Mouse (Mus musculus): Measurements from ENCODE around the gene Kcna2. TPM values are rescaled to one million over a fixed set of nuclear protein-coding genes. Genes with fewer than 3 reads are reported as not detected.

Kcna2 gene
- 10 to 100 TPM; 91.3 to 91.6 TPM for total RNA-seq (2021)

DNA sequence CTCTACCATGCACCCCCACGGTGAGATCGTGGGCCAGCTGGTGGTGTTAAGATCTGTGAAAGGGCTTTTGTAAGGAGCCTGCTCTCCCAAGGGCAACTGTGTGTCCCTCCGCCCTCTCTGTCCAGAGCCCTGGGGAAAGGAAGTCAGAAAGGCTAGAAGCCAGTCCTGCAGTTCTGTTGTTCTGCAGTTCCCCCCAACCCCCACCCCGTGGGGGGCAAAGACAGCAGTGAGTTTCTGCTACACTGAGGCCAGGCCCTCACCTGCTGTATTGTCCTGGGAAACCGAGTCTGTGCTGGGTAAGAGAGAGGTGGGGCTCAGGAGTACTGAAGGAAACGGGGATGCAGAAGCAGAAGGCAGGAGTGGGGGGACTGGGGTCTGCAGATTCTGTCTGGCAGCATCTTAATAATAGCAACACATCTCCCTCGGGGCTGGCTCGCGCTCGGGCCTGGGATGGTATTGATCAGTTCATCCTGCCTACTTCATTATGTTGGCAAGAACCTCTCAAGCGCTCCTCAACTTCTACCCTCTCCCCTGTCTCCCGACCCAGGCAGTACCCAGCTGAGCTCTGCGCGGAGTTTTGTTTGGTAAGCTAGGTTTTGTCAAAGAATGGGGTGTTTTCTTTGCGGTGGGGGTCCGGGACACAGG lies at the start of gene Kcna2:
Kcna2 (plus strand) TSS at position 336 of the 645 bp plus-strand sequence.
- peak in 1 of 2 experiments; percentile 17 for DNase-seq

DNA sequence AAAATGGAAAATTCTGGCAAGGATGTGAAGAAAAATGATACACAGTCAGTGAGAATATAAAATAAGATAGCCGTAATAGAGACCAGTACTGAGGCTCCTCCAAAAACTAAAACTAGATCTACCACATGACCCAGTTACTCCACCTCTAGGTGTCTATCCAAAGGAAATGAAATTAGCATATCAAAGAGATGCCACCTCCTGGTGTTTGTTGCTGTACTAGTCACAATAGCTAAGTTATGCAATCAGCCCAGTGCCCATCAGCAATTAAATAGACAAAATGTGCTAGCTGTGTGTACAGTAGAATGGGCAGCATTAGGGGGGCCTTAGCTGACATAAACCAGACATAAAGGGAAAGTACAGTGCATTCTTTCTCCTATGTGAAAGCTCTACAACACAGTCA lies 39.5 kb upstream of the Kcna2 start:
- DNase-seq: no peak

DNA sequence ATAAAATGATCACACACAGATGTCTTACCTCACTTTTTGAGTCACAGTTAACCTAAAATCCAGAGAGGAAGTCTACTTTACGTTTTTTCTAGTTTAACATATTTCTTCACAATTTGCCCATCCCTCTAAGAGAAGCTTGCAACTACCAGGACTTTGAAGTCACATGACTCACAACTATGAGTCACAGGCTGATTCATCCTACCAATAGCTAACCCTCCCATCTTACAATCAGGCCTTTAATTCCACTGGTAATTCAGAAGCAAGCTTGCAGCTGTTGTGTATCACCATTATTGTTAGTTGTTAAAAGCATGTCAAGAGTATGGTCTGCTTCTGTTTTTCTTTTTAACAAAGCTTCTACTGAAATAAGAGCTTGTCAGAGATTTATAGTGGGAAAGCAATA lies 38.2 kb upstream of the Kcna2 start:
- no peak for DNase-seq

DNA sequence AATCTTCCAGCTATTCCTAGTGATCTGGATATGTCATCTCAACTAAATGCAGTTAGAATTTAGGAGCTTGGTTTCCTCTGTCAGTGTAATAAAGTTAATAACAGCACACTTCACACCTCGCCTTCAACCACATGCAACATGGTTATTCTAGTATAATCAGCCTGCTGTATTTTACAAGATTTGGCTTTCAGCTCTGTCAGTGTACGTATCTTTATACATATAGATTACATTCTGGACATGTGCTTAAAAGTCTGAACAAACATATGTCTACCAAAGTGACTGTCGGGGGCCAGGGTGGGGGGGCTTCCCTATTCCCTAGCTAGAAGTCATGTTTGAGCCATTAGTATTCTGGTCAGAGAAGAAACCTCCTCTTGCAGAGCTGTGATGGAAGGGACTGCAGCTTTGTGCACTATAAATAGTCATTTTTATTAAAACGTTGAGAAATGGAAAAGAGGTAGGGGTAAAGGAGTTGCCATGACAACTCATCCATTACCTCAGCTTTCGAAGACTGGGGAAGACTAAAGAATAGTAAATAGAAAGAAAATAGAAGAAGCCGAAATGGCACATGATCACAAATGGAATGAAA lies 35.3 kb upstream of the Kcna2 start:
- no peak for DNase-seq

DNA sequence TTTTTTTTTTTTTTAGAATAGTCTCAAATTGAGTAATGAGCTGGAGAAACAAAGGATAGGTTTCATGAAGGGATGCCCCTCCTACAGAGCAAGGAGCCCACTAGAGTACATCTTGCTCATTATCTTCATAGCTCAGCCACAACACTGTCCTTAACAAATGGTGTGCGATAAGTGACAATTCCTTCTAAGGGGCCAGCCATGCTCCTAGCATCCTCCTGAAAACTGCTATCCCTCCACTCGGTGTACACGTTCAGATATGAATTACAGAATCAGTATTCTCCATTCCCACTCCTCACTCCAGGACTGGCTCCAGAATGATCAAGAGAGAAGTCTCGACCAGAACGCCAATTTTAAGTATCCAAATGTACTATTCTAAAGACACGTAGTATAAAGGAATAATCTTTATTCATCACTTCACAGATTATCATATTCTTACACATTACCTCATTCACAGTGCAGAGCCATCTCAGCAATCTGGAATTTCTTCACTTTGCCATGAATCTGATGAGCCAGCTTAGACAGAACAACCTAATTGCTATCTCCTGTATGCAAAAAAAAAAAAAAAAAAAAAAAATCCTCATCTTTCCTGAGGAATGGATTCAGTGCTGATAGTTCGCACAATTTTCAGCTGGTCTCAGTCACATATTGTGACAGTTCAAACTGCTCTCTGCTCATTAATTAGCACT lies 34.6 kb upstream of the Kcna2 start:
- DNase-seq: no peak

DNA sequence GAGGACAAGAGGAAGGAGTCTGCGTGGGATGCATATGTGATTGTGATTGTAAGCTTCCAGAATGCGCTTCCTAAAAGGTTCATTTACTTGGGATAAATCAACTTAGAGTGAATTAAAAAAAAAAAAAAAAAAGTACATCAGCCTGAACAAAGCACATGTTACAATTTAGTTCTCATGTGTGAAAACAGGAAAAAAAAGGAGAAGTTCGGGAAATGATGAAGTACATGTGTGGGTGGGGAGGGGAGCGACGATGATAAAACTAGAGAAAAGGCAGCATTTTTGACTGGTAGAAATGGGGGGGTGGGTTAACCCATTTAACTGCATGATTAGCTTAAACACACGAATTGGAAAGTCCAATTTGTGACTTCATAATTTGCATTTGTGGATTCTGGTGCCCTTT lies 33.7 kb upstream of the Kcna2 start:
- DNase-seq: no peak

DNA sequence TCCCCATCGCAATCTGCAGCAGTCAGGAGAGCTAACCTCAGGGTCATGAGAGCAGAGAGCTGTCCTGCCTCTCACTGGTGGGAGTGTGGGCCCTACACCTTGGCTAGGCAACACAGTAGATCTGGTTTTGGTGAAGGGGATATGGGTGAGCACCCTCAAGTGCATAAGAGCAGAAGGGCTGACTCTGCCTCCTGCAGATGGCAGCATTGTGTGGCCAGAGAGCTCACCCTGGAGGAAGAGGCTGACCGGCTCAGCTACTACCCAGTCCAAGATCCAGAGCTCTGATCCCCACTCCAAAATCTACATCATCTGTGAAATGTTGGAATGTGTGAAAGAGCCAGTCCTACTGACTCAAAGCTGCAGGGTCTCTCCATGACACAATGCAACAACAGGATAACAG lies 27.1 kb upstream of the Kcna2 start:
- DNase-seq: no peak

DNA sequence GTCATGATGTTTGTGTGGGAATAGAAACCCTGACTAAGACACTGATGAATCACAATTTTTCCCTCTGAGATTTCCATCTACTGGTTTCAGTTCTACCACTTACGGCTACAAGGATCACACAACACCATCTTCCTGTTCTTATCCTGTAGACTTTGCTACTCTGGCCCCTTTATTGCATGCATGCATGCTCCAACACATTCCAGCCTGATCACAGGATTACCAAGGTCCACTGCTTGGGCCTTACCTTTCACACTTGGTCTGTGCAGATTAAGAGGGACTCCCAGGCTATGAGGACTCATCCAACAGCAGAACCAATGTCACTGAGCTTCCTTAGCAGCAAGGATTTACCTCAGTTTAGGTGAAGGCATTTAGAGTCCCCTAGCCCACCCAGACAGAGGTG lies 25.2 kb upstream of the Kcna2 start:
- no peak for DNase-seq

DNA sequence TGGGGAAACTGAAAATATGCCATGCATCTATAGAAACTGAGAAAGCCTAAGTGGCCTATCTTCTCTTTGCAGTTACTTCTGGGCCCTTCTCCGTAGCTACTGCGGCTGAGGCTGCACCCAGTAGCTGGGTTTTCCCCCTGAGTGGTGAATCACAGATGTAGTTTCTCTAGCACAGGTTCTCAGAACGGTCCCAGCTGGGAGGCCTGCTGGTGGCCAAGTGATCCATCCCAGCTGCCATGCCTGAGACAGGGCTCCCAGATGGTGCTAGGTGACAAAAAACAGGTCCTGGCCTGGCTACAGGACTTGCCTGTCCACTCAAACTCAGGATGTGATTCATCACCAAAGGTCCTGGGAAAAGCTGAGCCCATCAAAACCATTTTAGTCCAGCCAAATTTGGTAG lies 24.3 kb upstream of the Kcna2 start:
- no peak for DNase-seq

DNA sequence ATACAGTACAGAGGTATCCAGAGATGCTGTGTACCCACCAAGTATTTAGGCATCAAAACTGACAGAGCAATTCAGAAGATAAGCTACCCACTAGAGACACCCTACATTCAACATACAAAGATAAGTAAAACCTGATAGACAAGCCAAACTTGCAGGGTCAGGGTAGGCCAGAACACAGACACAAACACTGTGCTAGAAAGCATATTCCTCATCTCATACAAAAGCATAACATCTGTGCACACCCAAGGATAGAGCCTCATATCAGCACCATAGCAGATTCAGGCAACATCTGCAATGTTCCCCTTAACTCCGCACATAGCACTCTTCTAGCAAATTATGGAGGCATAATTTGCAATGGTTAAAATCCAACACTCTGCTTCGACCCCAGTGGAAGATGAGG lies 23.8 kb upstream of the Kcna2 start:
- DNase-seq: no peak

DNA sequence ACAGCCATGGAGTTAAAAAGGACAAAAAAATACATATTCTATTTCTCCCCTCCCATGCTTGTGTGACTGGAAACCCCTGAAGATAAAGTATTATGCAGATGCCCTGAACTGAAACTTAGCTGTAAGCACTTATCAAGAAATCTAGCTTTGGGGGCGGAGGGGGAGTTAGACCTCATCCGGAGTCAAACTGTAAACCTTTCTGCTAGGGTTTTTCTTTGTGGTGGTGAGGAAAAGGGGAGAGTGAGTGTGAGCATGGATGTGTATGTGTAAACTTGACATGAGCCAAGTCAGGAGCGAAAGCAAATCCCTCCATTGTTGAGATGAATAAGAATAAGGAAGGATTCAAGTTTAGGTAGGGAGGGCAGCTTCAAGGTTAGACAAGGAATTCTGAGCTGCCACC lies 20.1 kb upstream of the Kcna2 start:
- DNase-seq: no peak

DNA sequence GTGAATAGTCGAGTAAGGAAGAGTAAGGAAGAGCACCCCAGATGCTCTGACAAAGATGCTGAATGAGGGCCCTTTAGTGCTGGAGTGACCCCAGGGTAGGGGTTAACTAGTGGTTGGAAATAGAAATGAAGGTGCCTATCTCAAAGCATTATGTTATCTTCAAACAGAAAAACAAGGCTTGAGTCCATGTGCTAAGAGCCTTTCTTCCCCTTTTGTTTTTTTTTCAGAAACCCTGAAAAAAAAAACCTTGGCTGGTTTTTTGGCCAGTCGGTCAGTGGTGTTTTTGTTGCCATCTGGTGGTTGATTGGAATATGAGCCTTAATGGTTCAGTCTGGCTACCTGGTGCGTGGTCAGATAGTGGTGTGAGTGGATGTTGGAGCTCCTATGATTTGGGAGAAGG lies 19.7 kb upstream of the Kcna2 start:
- no peak for DNase-seq

DNA sequence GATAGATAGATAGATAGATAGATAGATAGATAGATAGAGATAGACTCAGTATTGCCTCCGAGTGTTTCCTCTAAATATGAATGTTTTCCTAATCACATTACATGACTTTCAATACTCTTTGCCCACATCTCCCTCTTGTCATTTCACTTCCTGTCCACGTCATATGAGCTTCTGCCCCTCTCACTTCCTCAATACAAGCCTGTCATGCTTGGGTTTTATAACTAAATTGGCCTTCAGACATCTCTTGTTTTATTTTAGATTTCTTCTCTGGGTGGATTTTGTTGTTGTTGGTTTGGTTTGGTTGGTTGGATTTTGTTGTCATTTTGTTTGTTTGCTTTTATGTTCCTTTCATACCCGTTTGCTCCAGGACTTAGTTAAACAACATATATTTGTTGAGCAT lies 16.4 kb upstream of the Kcna2 start:
- no peak for DNase-seq

DNA sequence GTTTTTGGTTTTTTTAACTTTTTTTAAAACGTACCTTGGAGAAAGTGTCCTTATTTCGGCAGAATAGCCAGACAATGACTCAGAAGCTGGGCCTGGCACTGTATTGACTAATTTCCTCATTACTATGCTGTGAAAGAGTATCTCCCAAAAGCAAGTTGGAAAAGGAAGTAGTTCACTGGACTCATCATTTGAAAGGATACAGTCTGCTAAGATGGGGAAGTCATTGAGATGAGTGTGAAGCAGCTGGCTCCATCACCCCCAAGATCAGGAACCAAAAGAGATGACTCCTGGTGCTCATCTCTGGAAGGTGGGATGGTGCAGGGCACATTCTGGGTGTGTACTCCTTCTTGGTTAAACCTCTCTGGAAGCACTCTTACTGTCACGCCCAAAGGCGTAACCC lies 13.5 kb upstream of the Kcna2 start:
- no peak for DNase-seq

DNA sequence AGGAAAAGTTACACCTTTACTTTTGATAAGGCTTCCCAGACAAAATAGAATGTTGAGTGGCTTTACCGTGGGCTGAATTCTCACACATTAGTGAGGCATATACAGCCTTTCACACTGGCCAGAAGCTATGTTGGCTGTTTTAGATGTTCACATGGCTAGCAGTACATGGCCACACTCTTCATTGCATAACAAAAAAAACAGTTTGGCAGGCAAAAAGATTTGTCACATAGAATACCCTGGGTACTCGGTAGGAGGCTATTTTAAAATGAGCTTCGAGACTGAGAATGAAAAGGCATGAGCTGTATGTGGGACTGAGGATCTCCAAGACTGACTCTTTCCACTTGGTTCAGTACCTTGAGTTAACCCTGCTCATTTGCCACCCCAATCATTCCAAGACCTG lies 12.1 kb upstream of the Kcna2 start:
- DNase-seq: no peak

DNA sequence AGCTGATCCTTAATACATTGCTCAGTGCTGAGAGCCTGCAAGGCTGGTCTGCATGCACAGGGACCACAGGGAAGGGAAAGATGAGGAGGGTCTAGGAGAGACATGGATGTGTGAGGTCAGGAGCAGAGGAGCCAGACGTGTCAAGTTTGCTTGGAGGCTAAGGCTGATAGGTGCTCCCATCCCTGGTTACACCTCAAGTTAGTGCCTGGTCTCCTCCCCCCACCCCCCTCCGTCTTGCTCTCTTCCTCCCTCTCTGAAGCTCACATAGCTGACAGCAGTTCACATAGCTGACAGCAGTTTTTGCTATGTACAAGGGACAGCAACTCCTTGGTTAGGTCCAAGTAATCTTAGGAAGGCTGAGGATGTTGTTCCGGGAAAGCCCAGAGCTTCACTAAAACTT lies 11.5 kb upstream of the Kcna2 start:
- DNase-seq: no peak

DNA sequence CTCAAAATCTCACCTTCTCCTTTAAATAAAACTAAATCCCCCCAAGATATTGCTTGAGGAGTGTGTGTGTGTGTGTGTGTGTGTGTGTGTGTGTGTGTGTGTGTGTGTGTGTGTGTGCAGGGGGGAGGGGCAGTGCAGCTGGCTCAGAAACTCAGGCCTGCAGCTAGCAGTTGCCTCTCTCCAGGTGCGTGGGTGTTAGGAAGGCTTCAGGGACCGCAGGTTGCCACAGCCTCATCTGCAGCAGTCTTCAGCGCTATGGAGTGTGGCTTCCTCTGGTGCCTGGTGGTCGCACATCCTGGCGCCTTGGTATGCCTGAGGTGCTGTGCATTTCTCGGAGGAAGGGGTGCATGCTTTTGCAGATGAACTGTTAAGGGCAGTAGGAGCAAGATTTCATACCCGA lies 10.9 kb upstream of the Kcna2 start:
- no peak for DNase-seq

DNA sequence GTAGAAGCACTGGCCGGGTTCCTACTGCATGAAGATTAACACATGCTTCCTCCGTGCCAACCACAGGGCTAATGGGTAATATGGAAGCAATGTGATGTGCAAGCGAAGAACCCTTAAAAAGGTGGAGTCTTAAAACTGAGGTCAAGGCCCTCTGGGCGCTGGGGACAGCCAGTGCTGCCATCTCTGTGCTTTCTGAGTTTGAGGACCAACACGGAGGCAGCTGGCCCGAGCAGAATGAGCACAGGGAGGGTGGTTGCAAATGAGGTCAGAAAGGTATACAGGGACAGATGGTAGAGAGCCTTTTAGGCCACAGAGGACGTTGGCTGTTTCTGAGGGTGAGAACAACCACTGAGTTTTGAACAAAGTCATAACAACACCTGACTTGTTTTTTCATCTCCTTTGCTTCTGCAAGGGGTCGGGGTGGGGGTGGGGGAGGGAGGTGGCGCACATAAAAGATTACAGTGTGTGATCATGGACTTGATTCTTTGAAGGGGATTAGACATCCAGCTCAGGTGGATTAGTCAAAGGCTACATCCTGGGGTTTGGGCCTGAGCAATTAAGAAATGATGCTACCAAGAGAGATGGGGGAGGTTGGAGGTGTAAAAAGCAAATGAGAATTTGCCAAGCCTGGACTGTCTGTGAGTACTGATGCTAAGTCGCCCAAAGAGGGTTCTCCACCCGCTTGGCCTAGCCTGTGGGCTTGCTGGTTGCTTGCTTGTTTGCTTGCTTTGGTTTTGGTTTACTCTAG lies 10.4 kb upstream of the Kcna2 start:
- DNase-seq: no peak

DNA sequence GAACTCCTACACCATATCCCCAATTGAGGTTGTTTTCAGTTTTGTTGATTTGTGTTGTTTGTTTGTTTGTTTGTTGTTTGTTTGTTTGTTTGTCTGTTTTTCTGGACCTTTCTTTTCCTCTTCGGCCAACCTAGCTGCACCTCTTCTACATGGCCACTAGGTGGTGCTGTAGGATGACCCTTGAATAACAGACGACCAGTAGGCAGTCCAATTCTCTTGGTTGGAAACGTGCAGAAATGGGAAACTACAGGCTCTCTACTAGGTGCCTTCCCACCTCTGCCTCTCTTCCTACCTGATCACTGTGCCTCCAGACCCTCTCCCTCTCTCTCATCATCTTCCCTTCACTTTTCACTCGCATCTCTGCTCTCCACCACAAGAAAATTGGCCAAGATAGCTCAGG lies 6.9 kb upstream of the Kcna2 start:
- DNase-seq: peak in 1 of 2 experiments; percentile 23

DNA sequence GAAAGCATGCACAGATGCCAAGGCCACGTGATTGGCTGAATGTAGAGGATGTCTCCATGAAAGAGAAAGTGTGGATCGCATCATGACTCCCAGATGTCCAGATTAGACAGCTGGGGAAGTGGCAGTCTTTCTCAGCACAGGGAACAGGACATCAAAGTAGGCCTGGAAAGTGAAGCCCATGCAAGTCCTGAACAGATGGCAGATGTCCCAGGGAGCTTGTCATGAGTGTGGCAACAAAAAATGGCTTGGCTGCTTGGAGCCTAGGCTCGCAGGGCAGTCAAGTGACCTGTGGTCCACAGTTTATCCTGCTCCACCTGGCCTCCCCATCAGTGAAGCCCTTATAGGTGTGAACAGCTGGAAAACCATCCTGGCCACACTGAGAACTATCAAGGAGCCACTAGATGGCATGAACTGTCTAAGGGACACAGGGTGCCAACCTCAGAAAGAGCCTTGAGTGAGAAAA lies 4.6 kb upstream of the Kcna2 start:
- no peak for DNase-seq

DNA sequence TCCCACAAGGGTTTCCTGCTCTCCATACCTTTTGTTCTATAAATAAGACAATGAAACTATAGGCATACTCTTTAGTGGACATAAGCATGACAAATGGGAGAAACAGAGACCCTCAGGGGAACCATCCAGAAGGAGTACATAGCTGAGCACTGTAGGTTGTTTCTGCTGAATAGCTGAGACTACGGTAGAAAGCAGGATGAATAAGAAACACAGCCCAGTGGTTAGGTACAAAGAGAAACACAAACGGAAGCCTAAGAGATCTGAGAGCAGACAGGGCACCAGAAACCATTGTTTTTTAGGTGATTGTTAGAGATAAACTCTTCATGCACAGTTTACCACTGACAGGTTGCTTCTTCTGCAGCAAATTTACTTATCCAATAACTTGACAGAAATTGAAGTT lies 1.1 kb upstream of the Kcna2 start:
- no peak for DNase-seq

DNA sequence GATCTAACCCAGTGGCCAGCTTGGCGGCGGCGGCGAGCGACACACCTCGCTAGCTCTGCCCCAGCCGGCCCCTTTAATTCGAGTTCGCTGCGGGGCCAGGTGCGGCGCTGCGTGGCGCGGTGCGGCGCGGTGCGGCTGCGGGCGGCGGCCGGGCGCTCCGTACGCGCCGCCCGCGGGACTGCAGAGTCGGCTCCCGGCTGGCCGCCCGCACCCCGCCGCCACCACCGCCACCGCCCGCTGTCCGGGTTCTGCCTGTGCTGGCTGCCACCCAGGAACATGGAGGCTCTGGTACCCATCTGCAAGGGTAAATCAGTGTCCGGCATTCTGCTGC lies 475 bp downstream of the Kcna2 start:
- peak; percentile 45 to 60 for DNase-seq
